Mouse (Mus musculus) heart, postnatal 0 days (tissue): ENCODE results near the gene Cdc42ep2. TPM values are rescaled to one million over a fixed set of nuclear protein-coding genes. Genes with fewer than 3 reads are reported as not detected.

Source experiments
- ATAC-seq: fragments of 200-750 bp; cut with Nextera tagmentation; 2 replicates; pipeline ENCODE4 v1.8.0; 2017; ENCODE audit warnings: low read depth, moderate number of reproducible peaks, moderate library complexity; ENCODE audit not compliant: insufficient read depth
- DNase-seq: peaks from one replicate; pipeline ENCODE4 v3.0.0-alpha.2; 2016; ENCODE audit warnings: low spot score
- H3K27ac ChIP-seq: fragments of 300-500 bp; sonication (generic); 2 replicates; pipeline ENCODE4 v1.5.1; 2014; ENCODE audit warnings: low read depth, mild to moderate bottlenecking
- H3K27me3 ChIP-seq: fragments of 300-500 bp; sonication (generic); 2 replicates; pipeline ENCODE4 v1.6.1; 2014; ENCODE audit warnings: low read length, mixed read lengths; ENCODE audit not compliant: control insufficient read depth, insufficient read depth
- H3K36me3 ChIP-seq: fragments of 300-500 bp; sonication (generic); replicated peaks from 2 replicates; pipeline ENCODE4 v1.6.1; 2014; ENCODE audit warnings: low read length, mixed read lengths; ENCODE audit not compliant: control insufficient read depth, insufficient read depth
- H3K4me1 ChIP-seq: fragments of 300-500 bp; sonication (generic); 2 replicates; pipeline ENCODE4 v1.6.1; 2014; ENCODE audit warnings: antibody characterized with exemption; ENCODE audit not compliant: control insufficient read depth, insufficient read depth
- H3K4me2 ChIP-seq: fragments of 300-500 bp; sonication (generic); 2 replicates; pipeline ENCODE4 v1.6.1; 2014; ENCODE audit warnings: low read depth, mild to moderate bottlenecking, low read length, moderate library complexity
- H3K4me3 ChIP-seq: fragments of 300-500 bp; sonication (generic); 2 replicates; pipeline ENCODE4 v1.5.1; 2014; ENCODE audit warnings: low read depth, low read length
- H3K9ac ChIP-seq: fragments of 300-500 bp; sonication (generic); replicated peaks from 2 replicates; pipeline ENCODE4 v1.6.1; 2014; ENCODE audit warnings: low read depth, low read length, mixed read lengths
- H3K9me3 ChIP-seq: fragments of 300-500 bp; sonication (generic); replicated peaks from 2 replicates; pipeline ENCODE4 v1.6.1; 2016; ENCODE audit warnings: low read length; ENCODE audit not compliant: control insufficient read depth
- CTCF ChIP-seq: IDR thresholded peaks from 2 replicates; pipeline ENCODE4 v1.5.1; 2016; ENCODE audit warnings: antibody characterized with exemption, control low read depth, low read depth
- EP300 ChIP-seq: IDR thresholded peaks from 2 replicates; pipeline ENCODE4 v1.6.1; 2016; ENCODE audit warnings: antibody characterized with exemption, low read depth
- WGBS: fragments of 180-500 bp; shearing (Covaris S2); extraction: QIAGEN DNeasy Blood & Tissue Kit; methylation state at CpG from one replicate; pipeline ENCODE4 v1.1.7; 2014; 5-methylcytosine and 5-hydroxymethylcytosine counted together
- polyA plus RNA-seq: library from polyadenylated mRNA; unstranded; fragments of >200 nt; fragmentation: Nextera tagmentation; extraction: Ambion mirVana; gene quantifications from 2 replicates; pipeline ENCODE4 v1.2.1, GENCODE M21; 2015
- total RNA-seq: library from RNA; depleted of rRNA; stranded (reverse); fragments of >200 nt; gene quantifications from 2 replicates; pipeline ENCODE4 v1.2.3, GENCODE M21; 2014; ENCODE audit warnings: low replicate concordance

Cdc42ep2 gene
- total and polyA plus RNA-seq, 2 experiments from 2014 or later, result 8.8 to 17.4 TPM

DNA sequence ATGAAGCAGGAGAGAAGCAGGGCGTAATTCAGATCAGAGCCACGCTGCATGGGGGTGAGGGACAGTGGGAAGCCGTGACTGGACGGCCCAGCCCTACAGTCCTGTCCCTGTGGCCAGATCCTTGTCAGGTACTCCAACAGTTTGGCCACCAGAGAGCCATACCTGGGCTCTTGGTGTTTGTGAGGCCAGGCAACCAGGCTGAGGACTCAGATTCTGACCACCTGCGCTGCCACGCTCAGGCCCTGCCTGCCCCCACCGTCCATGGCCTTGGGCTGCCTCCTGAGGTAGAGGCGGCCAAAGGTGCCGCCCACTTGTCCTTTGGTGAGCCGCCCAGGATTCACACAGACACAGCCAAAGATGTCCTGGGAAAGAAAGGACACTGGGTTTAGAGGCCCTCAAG is 16.0 kb upstream of the Cdc42ep2 start:
- no peak for TF ChIP-seq EP300
- no peak for TF ChIP-seq CTCF
- no peak for ATAC-seq
- WGBS, result 71% methylated on average over 10 of the region's 10 CpGs
- Histone ChIP-seq H3K4me3 (no peak overlapping the region), H3K4me2 (no peak overlapping the region), H3K36me3 (peaks cover 8% of the 10 kb centered on the region), H3K9me3 (no peaks in the 10 kb centered on the region), H3K9ac (no peak overlapping the region), H3K27me3 (no peaks in the 10 kb centered on the region), H3K4me1 (peaks cover 46% of the 10 kb centered on the region), H3K27ac (peak overlapping the region; percentile 75)
- no peak for DNase-seq

DNA sequence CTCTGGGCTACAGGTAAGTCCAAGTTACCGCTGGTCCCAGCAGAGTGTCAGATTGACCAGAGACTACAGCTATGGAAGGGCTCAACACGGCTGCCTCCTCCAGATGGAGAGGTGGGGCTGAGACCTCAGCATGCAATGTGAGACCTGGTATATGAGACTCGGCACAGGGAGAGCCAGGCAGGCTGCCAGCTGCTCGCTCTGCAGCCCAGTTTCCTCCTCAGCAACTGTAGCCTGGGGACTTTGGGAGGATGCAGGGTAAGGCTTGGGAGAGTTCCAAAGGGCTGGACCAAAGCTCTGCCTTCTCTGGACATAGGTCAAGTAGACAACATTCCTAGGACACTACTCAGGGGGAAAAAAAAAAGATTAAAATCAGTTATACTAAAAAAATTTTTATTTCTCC is 15.6 kb upstream of the Cdc42ep2 start:
- H3K27ac ChIP-seq, result peak overlapping the region; percentile 75
- peak; percentile 36 for ATAC-seq

DNA sequence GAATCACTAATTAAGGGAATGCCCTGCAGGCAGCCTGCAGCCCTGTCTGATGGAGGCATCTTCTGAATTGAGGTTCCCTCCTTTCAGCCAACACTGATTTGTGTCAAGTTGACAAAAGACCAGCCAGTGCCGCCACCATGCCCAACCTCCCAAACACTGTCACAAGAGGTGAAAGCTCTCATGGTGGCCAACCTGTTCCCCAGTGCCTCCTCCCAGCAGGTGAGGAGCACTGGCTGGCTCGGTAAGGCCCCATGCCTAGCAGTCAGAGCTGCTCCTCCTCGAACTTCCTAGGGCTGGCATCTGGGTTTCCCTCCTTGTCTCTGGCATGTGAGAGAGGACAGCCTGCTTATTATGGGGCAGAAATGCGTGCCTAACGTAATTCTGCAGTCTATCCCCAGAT is 15.1 kb upstream of the Cdc42ep2 start:
- H3K4me3 ChIP-seq, result no peak overlapping the region
- 71% methylated on average over 5 of the region's 5 CpGs for WGBS
- H3K36me3 ChIP-seq, result peaks cover 8% of the 10 kb centered on the region
- H3K4me2 ChIP-seq, result no peak overlapping the region
- DNase-seq, result no peak
- H3K27ac ChIP-seq, result peak overlapping the region; percentile 47; the same call in 1 of the 2 replicates
- H3K27me3 ChIP-seq, result no peaks in the 10 kb centered on the region
- peaks cover 44% of the 10 kb centered on the region for H3K4me1 ChIP-seq
- H3K9ac ChIP-seq, result no peak overlapping the region
- H3K9me3 ChIP-seq, result no peaks in the 10 kb centered on the region
- TF ChIP-seq CTCF (no peak), EP300 (no peak)
- ATAC-seq, result no peak

More for the DNA sequence above, 15.6 kb upstream of the Cdc42ep2 start:
- Histone ChIP-seq H3K9ac (no peak overlapping the region), H3K9me3 (no peaks in the 10 kb centered on the region), H3K4me3 (no peak overlapping the region), H3K4me2 (no peak overlapping the region), H3K4me1 (peaks cover 46% of the 10 kb centered on the region), H3K27me3 (no peaks in the 10 kb centered on the region), H3K36me3 (peaks cover 8% of the 10 kb centered on the region)
- WGBS, result 24% methylated on average over 4 of the region's 4 CpGs
- DNase-seq, result peak; percentile 57
- TF ChIP-seq CTCF (no peak), EP300 (peak; percentile 63; the same call in 1 of the 2 replicates)

DNA sequence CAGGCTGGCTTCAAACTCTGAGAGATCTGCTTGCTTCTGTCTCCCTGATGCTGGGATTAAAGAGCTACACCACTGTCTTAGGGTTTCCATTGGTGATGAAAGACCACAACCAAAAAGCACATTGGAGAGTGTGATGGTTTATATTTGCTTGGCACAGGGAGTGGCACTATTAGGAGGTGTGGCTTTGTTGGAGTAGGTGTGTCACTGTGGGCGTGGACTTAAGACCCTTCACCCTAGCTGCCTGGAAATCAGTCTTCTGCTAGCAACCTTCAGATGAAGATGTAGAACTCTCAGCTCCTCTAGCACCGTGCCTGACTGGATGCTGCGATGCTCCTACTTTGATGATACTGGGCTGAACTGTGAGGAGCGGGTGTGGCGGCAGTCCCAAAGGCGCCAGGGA is 13.9 kb upstream of the Cdc42ep2 start:
- Histone ChIP-seq H3K4me3 (no peak overlapping the region), H3K27me3 (no peaks in the 10 kb centered on the region), H3K9me3 (no peaks in the 10 kb centered on the region), H3K4me1 (peaks cover 32% of the 10 kb centered on the region), H3K36me3 (peaks cover 8% of the 10 kb centered on the region), H3K9ac (no peak overlapping the region), H3K4me2 (no peak overlapping the region), H3K27ac (peak overlapping the region; percentile 49; the same call in 1 of the 2 replicates)
- TF ChIP-seq CTCF (no peak), EP300 (no peak)
- ATAC-seq, result no peak
- 87% methylated on average over 6 of the region's 6 CpGs for WGBS
- DNase-seq, result no peak

DNA sequence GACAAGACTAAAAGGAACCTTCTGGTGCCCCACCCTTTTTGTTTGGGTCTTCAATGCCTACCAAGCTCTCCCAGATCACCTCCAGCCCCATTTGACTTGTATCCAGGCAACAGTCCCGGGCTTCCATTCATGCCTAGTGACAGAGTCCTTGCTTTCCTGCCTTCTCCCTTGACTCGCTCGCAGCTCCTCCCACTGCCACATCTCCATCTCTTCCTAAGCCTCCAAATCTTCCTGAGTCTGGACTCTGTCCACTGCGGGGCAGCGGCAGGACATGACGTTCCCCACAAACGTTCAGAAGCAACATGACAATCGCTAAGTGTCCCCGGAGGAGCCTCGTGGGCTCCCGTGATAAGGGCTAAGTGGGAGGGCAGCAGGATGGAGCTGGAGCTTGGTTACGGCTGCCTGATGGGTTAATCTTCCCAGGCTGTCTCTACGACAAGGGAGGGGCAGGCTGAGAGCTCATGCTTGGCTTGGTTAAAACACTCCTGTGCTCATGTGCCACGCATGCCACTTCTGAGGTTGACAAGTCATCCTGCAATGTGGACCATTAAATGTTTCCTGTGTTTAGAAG is 13.3 kb upstream of the Cdc42ep2 start:
- no peak for TF ChIP-seq EP300
- TF ChIP-seq CTCF, result no peak
- H3K4me1 ChIP-seq, result peaks cover 31% of the 10 kb centered on the region
- H3K9ac ChIP-seq, result no peak overlapping the region

More for the DNA sequence above, 13.3 kb upstream of the Cdc42ep2 start:
- no peaks in the 10 kb centered on the region for H3K9me3 ChIP-seq
- peak; percentile 31 for ATAC-seq
- H3K27me3 ChIP-seq, result no peaks in the 10 kb centered on the region
- H3K4me3 ChIP-seq, result no peak overlapping the region
- WGBS, result 5% methylated on average over 14 of the region's 14 CpGs
- DNase-seq, result peak; percentile 57
- peak overlapping the region; percentile 49 for H3K27ac ChIP-seq
- peaks cover 8% of the 10 kb centered on the region for H3K36me3 ChIP-seq
- H3K4me2 ChIP-seq, result peak overlapping the region; percentile 30; the same call in 1 of the 2 replicates
